Mouse (Mus musculus): ENCODE measurements around the gene Fbxo48. TPM values are rescaled to one million over a fixed set of nuclear protein-coding genes. Genes with fewer than 3 reads are reported as not detected.

Gene Fbxo48
- polyA plus RNA-seq, 1 experiment, result 0.63 TPM

- no peak overlapping the region for H3K27ac ChIP-seq (ENCODE audit: insufficient read depth, low read length)
- no peak for TF ChIP-seq CTCF (IDR thresholded peaks at IDR 0.05; ENCODE audit: extremely low read depth, insufficient read depth, low read length)
- TF ChIP-seq POLR2A (IDR thresholded peaks at IDR 0.05; ENCODE audit: extremely low read depth, insufficient read depth, low read length), result no peak
- H3K4me1 ChIP-seq (ENCODE audit: control insufficient read depth, insufficient read depth, low read length), result no peaks in the 10 kb centered on the region
- H3K4me3 ChIP-seq (ENCODE audit: insufficient read depth, low read length), result no peak overlapping the region
These were observed 7.3 kb downstream of the Fbxo48 start for GRCm38 (mm10) chr11:16958520-16958919.

GRCm38 (mm10) chr11:16967806-16968205 lies 16.6 kb downstream of the Fbxo48 start:
- peak; percentile 48; the same call in 1 of the 2 replicates for TF ChIP-seq CTCF (IDR thresholded peaks at IDR 0.05; ENCODE audit: extremely low read depth, insufficient read depth, low read length)
- TF ChIP-seq POLR2A (IDR thresholded peaks at IDR 0.05; ENCODE audit: extremely low read depth, insufficient read depth, low read length), result no peak
- H3K4me1 ChIP-seq (ENCODE audit: control insufficient read depth, insufficient read depth, low read length), result peaks cover 1% of the 10 kb centered on the region; the same call in 1 of the 2 replicates
- no peak overlapping the region for H3K4me3 ChIP-seq (ENCODE audit: insufficient read depth, low read length)
- H3K27ac ChIP-seq (ENCODE audit: insufficient read depth, low read length), result no peak overlapping the region

- peaks cover 1% of the 10 kb centered on the region; the same call in 1 of the 2 replicates for H3K4me1 ChIP-seq (ENCODE audit: control insufficient read depth, insufficient read depth, low read length)
- no peak overlapping the region for H3K4me3 ChIP-seq (ENCODE audit: insufficient read depth, low read length)
- TF ChIP-seq POLR2A (IDR thresholded peaks at IDR 0.05; ENCODE audit: extremely low read depth, insufficient read depth, low read length), result no peak
- no peak for TF ChIP-seq CTCF (IDR thresholded peaks at IDR 0.05; ENCODE audit: extremely low read depth, insufficient read depth, low read length)
- H3K27ac ChIP-seq (ENCODE audit: insufficient read depth, low read length), result no peak overlapping the region
These were observed 18.5 kb downstream of the Fbxo48 start for GRCm38 (mm10) chr11:16969650-16970049.

- Histone ChIP-seq H3K27ac (ENCODE audit: insufficient read depth, low read length) (no peak overlapping the region), H3K4me1 (ENCODE audit: control insufficient read depth, insufficient read depth, low read length) (peaks cover 1% of the 10 kb centered on the region; the same call in 1 of the 2 replicates), H3K4me3 (ENCODE audit: insufficient read depth, low read length) (no peak overlapping the region)
- TF ChIP-seq POLR2A (IDR thresholded peaks at IDR 0.05; ENCODE audit: extremely low read depth, insufficient read depth, low read length) (no peak), CTCF (IDR thresholded peaks at IDR 0.05; ENCODE audit: extremely low read depth, insufficient read depth, low read length) (no peak)
These were observed 20.9 kb downstream of the Fbxo48 start for GRCm38 (mm10) chr11:16972027-16972426.

GRCm38 (mm10) chr11:16973086-16973485 lies 21.9 kb downstream of the Fbxo48 start:
- Histone ChIP-seq H3K4me1 (ENCODE audit: control insufficient read depth, insufficient read depth, low read length) (no peaks in the 10 kb centered on the region), H3K27ac (ENCODE audit: insufficient read depth, low read length) (no peak overlapping the region), H3K4me3 (ENCODE audit: insufficient read depth, low read length) (no peak overlapping the region)
- TF ChIP-seq POLR2A (IDR thresholded peaks at IDR 0.05; ENCODE audit: extremely low read depth, insufficient read depth, low read length) (no peak), CTCF (IDR thresholded peaks at IDR 0.05; ENCODE audit: extremely low read depth, insufficient read depth, low read length) (no peak)

GRCm38 (mm10) chr11:16976937-16977336 lies 25.8 kb downstream of the Fbxo48 start:
- H3K27ac ChIP-seq (ENCODE audit: insufficient read depth, low read length), result no peak overlapping the region
- no peak for TF ChIP-seq CTCF (IDR thresholded peaks at IDR 0.05; ENCODE audit: extremely low read depth, insufficient read depth, low read length)
- TF ChIP-seq POLR2A (IDR thresholded peaks at IDR 0.05; ENCODE audit: extremely low read depth, insufficient read depth, low read length), result no peak
- H3K4me3 ChIP-seq (ENCODE audit: insufficient read depth, low read length), result no peak overlapping the region
- no peaks in the 10 kb centered on the region for H3K4me1 ChIP-seq (ENCODE audit: control insufficient read depth, insufficient read depth, low read length)

- Histone ChIP-seq H3K27ac (ENCODE audit: insufficient read depth, low read length) (no peak overlapping the region), H3K4me1 (ENCODE audit: control insufficient read depth, insufficient read depth, low read length) (no peaks in the 10 kb centered on the region), H3K4me3 (ENCODE audit: insufficient read depth, low read length) (no peak overlapping the region)
- TF ChIP-seq POLR2A (IDR thresholded peaks at IDR 0.05; ENCODE audit: extremely low read depth, insufficient read depth, low read length) (no peak), CTCF (IDR thresholded peaks at IDR 0.05; ENCODE audit: extremely low read depth, insufficient read depth, low read length) (no peak)
These were observed 26.4 kb downstream of the Fbxo48 start for GRCm38 (mm10) chr11:16977611-16978010.

- Histone ChIP-seq H3K4me1 (ENCODE audit: control insufficient read depth, insufficient read depth, low read length) (no peaks in the 10 kb centered on the region), H3K27ac (ENCODE audit: insufficient read depth, low read length) (no peak overlapping the region), H3K4me3 (ENCODE audit: insufficient read depth, low read length) (no peak overlapping the region)
- TF ChIP-seq POLR2A (IDR thresholded peaks at IDR 0.05; ENCODE audit: extremely low read depth, insufficient read depth, low read length) (no peak), CTCF (IDR thresholded peaks at IDR 0.05; ENCODE audit: extremely low read depth, insufficient read depth, low read length) (no peak)
These were observed 27.1 kb downstream of the Fbxo48 start for GRCm38 (mm10) chr11:16978161-16978707.

- Histone ChIP-seq H3K4me3 (ENCODE audit: insufficient read depth, low read length) (no peak overlapping the region), H3K4me1 (ENCODE audit: control insufficient read depth, insufficient read depth, low read length) (no peaks in the 10 kb centered on the region; the same call in 1 of the 2 replicates), H3K27ac (ENCODE audit: insufficient read depth, low read length) (no peak overlapping the region)
- TF ChIP-seq POLR2A (IDR thresholded peaks at IDR 0.05; ENCODE audit: extremely low read depth, insufficient read depth, low read length) (no peak), CTCF (IDR thresholded peaks at IDR 0.05; ENCODE audit: extremely low read depth, insufficient read depth, low read length) (no peak)
These were observed 35.5 kb downstream of the Fbxo48 start for GRCm38 (mm10) chr11:16986550-16987187.

GRCm38 (mm10) chr11:16987745-16988328 lies 36.7 kb downstream of the Fbxo48 start:
- TF ChIP-seq POLR2A (IDR thresholded peaks at IDR 0.05; ENCODE audit: extremely low read depth, insufficient read depth, low read length) (no peak), CTCF (IDR thresholded peaks at IDR 0.05; ENCODE audit: extremely low read depth, insufficient read depth, low read length) (no peak)
- Histone ChIP-seq H3K4me1 (ENCODE audit: control insufficient read depth, insufficient read depth, low read length) (no peaks in the 10 kb centered on the region; the same call in 1 of the 2 replicates), H3K4me3 (ENCODE audit: insufficient read depth, low read length) (no peak overlapping the region), H3K27ac (ENCODE audit: insufficient read depth, low read length) (no peak overlapping the region)

Data from cortical plate, adult 2 months (tissue).